Mouse (Mus musculus) bone marrow, adult 2 months (tissue): ENCODE data around the gene Arl2. TPM values are rescaled to one million over a fixed set of nuclear protein-coding genes. Genes with fewer than 3 reads are reported as not detected.

Source experiments
- H3K27ac ChIP-seq: fragments of 200-500 bp; 2 replicates; pipeline ENCODE4 v1.5.1; 2012; ENCODE audit warnings: low read depth, mild to moderate bottlenecking, control low read depth, inconsistent platforms, low read length; ENCODE audit not compliant: control insufficient read depth, poor library complexity, insufficient read depth
- H3K4me1 ChIP-seq: fragments of 200-500 bp; 2 replicates; pipeline ENCODE4 v1.6.1; 2011; ENCODE audit warnings: low read length; ENCODE audit not compliant: control insufficient read depth, insufficient read depth
- H3K4me3 ChIP-seq: fragments of 200-500 bp; replicated peaks from 2 replicates; pipeline ENCODE3; 2011; ENCODE audit warnings: mild to moderate bottlenecking, low read depth, low read length, control low read depth; ENCODE audit not compliant: control insufficient read depth
- CTCF ChIP-seq: fragments of 200-500 bp; IDR thresholded peaks from 2 replicates; pipeline ENCODE4 v1.5.1; 2011; ENCODE audit warnings: low read length, control low read depth; ENCODE audit not compliant: control insufficient read depth, insufficient read depth
- POLR2A ChIP-seq: fragments of 200-500 bp; IDR thresholded peaks from 2 replicates; pipeline ENCODE4 v1.6.1; 2011; ENCODE audit warnings: low read depth, mild to moderate bottlenecking, control low read depth, low read length, borderline replicate concordance; ENCODE audit not compliant: control insufficient read depth
- WGBS: fragments of 180-500 bp; shearing (Covaris S2); methylation state at CpG from one replicate; pipeline ENCODE4 v1.1.7; 2018; 5-methylcytosine and 5-hydroxymethylcytosine counted together
- polyA plus RNA-seq: library from polyadenylated mRNA; stranded (reverse); fragments of >200 nt; gene quantifications from 2 replicates; pipeline ENCODE4 v1.2.4, GENCODE M21; 2011; ENCODE audit warnings: low replicate concordance; ENCODE audit not compliant: missing spikeins, insufficient read depth, insufficient read length

The Arl2 gene
- polyA plus RNA-seq, 1 experiment, result 20.5 TPM

DNA sequence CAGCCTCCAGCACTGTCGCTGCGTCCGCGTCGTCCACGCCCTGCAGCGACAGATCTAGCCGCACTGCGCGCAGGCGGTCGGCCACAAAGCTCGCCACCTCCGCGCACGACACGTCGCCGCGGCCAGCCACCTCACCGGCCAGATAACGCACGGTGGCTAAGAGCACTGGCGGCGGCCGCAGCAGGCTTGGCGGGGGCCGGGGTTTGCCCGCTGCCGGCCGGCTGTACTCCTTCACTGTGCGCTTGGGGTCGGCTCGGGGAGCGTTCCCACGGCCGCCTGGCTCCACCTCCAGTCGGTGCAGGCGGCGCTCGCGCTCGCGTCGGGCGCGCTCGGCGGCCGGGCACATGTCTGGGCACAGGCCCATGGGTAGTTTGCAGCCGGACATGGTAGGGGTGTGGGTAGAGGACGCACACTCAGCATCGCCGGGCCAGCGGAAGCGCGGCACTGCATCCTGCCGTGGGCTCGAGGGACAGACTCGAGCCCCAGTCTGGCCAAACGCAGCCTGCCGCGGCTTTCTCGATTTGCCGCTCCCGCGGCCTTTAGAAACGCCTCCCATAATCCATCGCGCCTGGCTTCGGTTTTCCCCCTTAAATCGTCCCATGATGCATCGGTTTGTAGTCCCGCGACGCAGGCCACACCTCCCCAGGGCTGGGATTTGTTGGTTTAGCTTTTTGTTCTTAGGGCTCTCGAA, 23.2 kb downstream of the Arl2 start, which contains the start of gene Sac3d1:
Sac3d1 (minus strand) TSS at position 665 of the 691 bp plus-strand sequence.
- peak; percentile 9; the same call in 1 of the 2 replicates for TF ChIP-seq CTCF
- TF ChIP-seq POLR2A, result peak; percentile 84; the same call in 1 of the 2 replicates
- Histone ChIP-seq H3K4me1 (no peaks in the 10 kb centered on the region), H3K27ac (peak within 1 kb of the TSS; percentile 98), H3K4me3 (peak within 1 kb of the TSS; percentile 99)
- WGBS, result under 1% methylated on average over 77 of the region's 77 CpGs

DNA sequence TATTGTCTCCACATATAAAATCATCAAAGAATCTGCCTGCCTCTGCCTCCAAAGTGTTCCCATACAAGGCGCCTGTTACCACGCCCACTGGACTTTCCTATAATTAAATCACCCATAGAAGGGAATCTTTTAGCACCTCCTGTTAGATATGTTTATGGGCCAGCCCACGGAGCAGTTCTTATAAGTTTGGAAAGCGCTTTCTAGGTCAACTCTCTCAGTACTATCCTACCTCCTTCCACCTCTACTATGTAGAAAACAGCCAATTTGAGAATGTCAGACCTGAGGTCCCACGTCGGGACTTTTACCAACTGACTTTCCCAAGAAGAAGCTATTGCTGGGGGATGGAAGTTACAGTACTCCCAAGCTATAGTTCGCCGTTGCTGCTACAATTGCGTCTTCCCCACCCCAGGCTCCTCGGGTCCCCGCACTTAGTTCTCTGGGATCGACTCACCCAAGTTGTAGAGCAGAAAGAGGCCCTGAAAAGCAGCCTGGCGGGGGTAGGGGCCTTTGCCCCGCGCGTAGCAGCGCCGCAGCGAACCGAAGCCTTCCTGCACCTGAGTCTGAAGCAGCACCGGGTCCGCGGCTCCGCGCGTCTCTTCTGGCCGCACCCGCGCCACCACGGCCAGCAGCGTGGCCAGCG, 23.9 kb downstream of the Arl2 start:
- Histone ChIP-seq H3K4me3 (peak overlapping the region; percentile 99), H3K4me1 (no peaks in the 10 kb centered on the region), H3K27ac (peak overlapping the region; percentile 98)
- TF ChIP-seq CTCF (no peak), POLR2A (no peak)
- 4% methylated on average over 32 of the region's 32 CpGs for WGBS

- no peak overlapping the region for H3K4me3 ChIP-seq
- no peak; the same call in 1 of the 2 replicates for TF ChIP-seq POLR2A
- no peak for TF ChIP-seq CTCF
- no peaks in the 10 kb centered on the region for H3K4me1 ChIP-seq
- H3K27ac ChIP-seq, result no peak overlapping the region
- 90% methylated on average over 15 of the region's 15 CpGs for WGBS
These were observed 25.1 kb downstream of the Arl2 start for GRCm38 (mm10) chr19:6116113-6116850.

- Histone ChIP-seq H3K4me1 (no peaks in the 10 kb centered on the region), H3K4me3 (no peak overlapping the region), H3K27ac (no peak overlapping the region)
- WGBS, result 87% methylated on average over 6 of the region's 6 CpGs
- TF ChIP-seq POLR2A (no peak), CTCF (no peak)
These were observed 28.2 kb downstream of the Arl2 start for GRCm38 (mm10) chr19:6113116-6113515.

DNA sequence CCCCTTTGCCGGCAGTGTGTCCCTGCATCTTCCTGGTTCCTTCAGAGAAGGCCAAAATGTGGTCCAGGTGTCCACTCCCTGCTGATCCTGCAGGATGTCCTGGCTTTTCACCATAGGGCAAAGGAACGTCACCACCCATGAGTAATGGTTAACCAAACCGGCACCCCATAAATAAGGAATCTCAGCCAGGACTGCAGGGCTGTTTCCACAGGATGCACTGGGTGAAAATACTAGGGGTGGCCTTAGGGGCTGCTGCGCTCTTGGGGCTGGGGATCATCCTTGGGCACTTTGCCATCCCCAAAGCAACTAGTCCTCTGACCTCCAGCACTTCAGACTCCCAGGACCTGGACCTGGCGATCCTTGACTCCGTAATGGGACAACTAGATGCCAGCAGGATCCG, 35.8 kb downstream of the Arl2 start, which contains the start of gene Naaladl1:
Naaladl1 (plus strand) TSS at position 197 of the 400 bp plus-strand sequence.
- WGBS, result 91% methylated on average over 7 of the region's 7 CpGs
- peak within 1 kb of the TSS; percentile 48; the same call in 1 of the 2 replicates for H3K27ac ChIP-seq
- no peak within 1 kb of the TSS for H3K4me3 ChIP-seq
- peaks cover 3% of the 10 kb centered on the region for H3K4me1 ChIP-seq
- TF ChIP-seq CTCF (no peak), POLR2A (no peak)

DNA sequence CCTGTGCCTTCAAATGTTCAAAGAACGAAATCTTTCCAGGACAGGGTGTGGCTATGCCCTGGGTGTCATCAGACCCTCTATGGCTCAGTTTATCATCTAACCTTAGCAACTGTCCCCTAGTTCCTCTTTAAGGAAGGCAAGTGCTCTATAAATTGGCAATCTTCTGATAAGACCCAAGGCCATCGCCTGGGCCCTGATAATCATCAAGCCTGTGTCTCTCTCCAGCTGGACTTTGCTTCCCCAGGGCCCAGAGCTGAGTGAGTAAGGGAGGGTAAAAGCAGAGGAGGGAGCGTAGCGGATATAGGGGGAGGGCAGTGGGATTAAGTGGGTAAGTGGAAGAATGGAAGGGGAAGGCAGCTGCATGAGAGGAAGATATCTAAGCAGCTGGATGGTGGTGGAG, 36.9 kb downstream of the Arl2 start:
- peak overlapping the region; percentile 48; the same call in 1 of the 2 replicates for H3K27ac ChIP-seq
- peaks cover 3% of the 10 kb centered on the region for H3K4me1 ChIP-seq
- 75% methylated on average over 4 of the region's 4 CpGs for WGBS
- no peak overlapping the region for H3K4me3 ChIP-seq
- TF ChIP-seq POLR2A (no peak), CTCF (no peak)

DNA sequence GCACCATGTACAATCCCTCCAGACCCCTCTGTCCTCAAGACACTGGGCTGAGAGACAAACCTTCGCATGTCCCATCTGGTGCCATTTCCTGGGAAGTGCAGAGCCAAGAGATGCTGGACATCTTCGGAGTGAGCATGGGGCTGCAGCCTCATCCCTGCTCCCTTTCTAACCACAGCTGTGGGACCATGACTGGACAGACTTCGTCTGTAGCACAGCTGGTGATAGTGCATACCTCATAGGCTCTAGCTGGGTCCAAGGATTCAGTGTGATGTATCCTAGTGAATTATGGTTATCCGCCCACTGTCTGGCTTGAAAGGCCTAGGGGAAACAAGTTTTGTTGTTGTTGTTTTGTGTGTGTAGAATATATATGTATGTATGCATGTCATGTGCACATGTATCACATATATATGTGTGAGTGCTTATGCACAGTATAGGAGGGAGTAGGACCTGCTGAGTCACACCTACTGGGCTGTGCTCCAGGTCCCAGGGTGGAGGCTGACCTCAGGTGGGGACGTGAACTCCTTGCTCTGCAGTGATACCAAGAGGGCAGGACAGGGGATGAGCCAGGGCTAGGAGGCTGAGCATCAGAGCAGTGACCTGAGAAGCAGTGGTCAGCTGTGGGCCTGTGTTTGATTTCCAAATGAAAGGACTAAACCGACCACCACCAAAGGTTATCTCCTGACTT, 39.0 kb downstream of the Arl2 start:
- WGBS, result 60% methylated on average over 6 of the region's 6 CpGs
- Histone ChIP-seq H3K27ac (peak overlapping the region; percentile 69), H3K4me1 (peaks cover 3% of the 10 kb centered on the region), H3K4me3 (no peak overlapping the region)
- TF ChIP-seq POLR2A, result no peak
- no peak for TF ChIP-seq CTCF
